Comparison of ENCODE assay signal across 25 mouse cellular contexts in the genomic region with DNA sequence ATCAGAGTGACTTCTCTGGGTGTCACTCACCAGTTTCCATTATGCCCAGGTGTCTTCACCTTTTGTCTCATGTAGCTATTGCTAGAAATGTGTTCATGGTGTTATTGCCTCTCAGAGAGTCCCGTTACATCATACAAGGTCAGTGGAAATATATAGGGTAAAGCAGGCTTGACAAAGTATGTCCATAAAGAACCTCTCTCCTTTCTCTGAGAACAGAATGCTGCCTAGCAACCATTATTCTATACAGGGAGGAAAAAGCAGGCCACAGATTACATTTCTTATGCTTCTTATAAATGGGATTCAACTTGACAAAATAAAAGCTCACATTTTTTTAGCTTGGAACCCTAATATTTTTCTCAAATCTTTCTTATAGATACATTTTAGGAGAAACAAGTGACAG.
DNase-seq lines count a peak whose midpoint lies in the region; ATAC-seq and TF ChIP-seq lines count a peak whose summit lies in the region.
"Had no signal": no experiment of that assay in that cellular context is flagged by ENCODE, and none has a peak within 500 bp of the region (broad histone marks: within the 10 kb centered on the region; RNA-seq: fewer than 3 reads in every experiment).

No protein-coding gene starts in this region.

- no peak for TF ChIP-seq CTCF in midbrain, postnatal 0 days (IDR thresholded peaks at IDR 0.05)

- no peak overlapping the region for H3K4me3 ChIP-seq in forebrain, embryonic 14.5 days (ENCODE audit: low read depth, low read length)
- H3K4me3 ChIP-seq in forebrain, embryonic 16.5 days (replicated peaks; ENCODE audit: low read length) = no peak overlapping the region
- H3K4me3 ChIP-seq in midbrain, embryonic 14.5 days (replicated peaks; ENCODE audit: low read depth, low read length) = no peak overlapping the region
- no peak overlapping the region for H3K4me3 ChIP-seq in midbrain, postnatal 0 days (ENCODE audit: low read depth, low read length)
- H3K4me3 ChIP-seq in midbrain, embryonic 16.5 days (ENCODE audit: low read depth, low read length) = no peak overlapping the region
- H3K4me3 ChIP-seq in midbrain, embryonic 10.5 days = no peak overlapping the region
- no peak overlapping the region for H3K4me3 ChIP-seq in heart, embryonic 10.5 days
- H3K4me3 ChIP-seq: embryonic facial prominence, embryonic 10.5 days; embryonic facial prominence, embryonic 12.5 days; forebrain, embryonic 13.5 days had no signal

- H3K36me3 ChIP-seq in forebrain, embryonic 14.5 days (ENCODE audit: control insufficient read depth, insufficient read depth, low read length) = no peaks in the 10 kb centered on the region
- no peaks in the 10 kb centered on the region for H3K36me3 ChIP-seq in forebrain, embryonic 16.5 days (ENCODE audit: control insufficient read depth, insufficient read depth)
- H3K36me3 ChIP-seq in midbrain, embryonic 14.5 days (ENCODE audit: control insufficient read depth, insufficient read depth, low read length) = no peaks in the 10 kb centered on the region
- H3K36me3 ChIP-seq in midbrain, postnatal 0 days (ENCODE audit: insufficient read depth, low read length) = no peaks in the 10 kb centered on the region
- no peaks in the 10 kb centered on the region for H3K36me3 ChIP-seq in midbrain, embryonic 16.5 days (ENCODE audit: control insufficient read depth, insufficient read depth, low read length)
- no peaks in the 10 kb centered on the region for H3K36me3 ChIP-seq in midbrain, embryonic 10.5 days
- no peaks in the 10 kb centered on the region for H3K36me3 ChIP-seq in heart, embryonic 10.5 days
- H3K36me3 ChIP-seq: embryonic facial prominence, embryonic 10.5 days; embryonic facial prominence, embryonic 12.5 days; G1E had no signal

- ATAC-seq in forebrain, embryonic 14.5 days = no peak
- ATAC-seq in forebrain, embryonic 16.5 days = no peak; the same call in 1 of the 2 replicates
- no peak for ATAC-seq in midbrain, embryonic 14.5 days (ENCODE audit: low FRiP score, low TSS enrichment)
- ATAC-seq in midbrain, postnatal 0 days (ENCODE audit: low FRiP score) = no peak
- ATAC-seq in midbrain, embryonic 16.5 days = 0 out of 2 replicates have a peak, but pooled peaks have one; percentile 51
- ATAC-seq: activated CD4-positive, CD25-positive, alpha-beta regulatory T cell, adult 4 months; CD4-positive, CD25-positive, alpha-beta regulatory T cell, adult 4 months; forebrain, embryonic 13.5 days; Patski had no signal

- H3K9me3 ChIP-seq in forebrain, embryonic 14.5 days (replicated peaks; ENCODE audit: control insufficient read depth, low read length) = no peaks in the 10 kb centered on the region
- no peaks in the 10 kb centered on the region for H3K9me3 ChIP-seq in forebrain, embryonic 16.5 days (ENCODE audit: control insufficient read depth, low read length)
- H3K9me3 ChIP-seq in midbrain, embryonic 14.5 days (ENCODE audit: control insufficient read depth, low read length) = no peaks in the 10 kb centered on the region
- no peaks in the 10 kb centered on the region for H3K9me3 ChIP-seq in midbrain, postnatal 0 days (ENCODE audit: low read length)
- H3K9me3 ChIP-seq in midbrain, embryonic 16.5 days (replicated peaks; ENCODE audit: control insufficient read depth, low read length, poor library complexity, severe bottlenecking) = no peaks in the 10 kb centered on the region
- no peaks in the 10 kb centered on the region for H3K9me3 ChIP-seq in midbrain, embryonic 10.5 days (replicated peaks)
- H3K9me3 ChIP-seq in heart, embryonic 10.5 days = no peaks in the 10 kb centered on the region
- H3K9me3 ChIP-seq: embryonic facial prominence, embryonic 10.5 days; embryonic facial prominence, embryonic 12.5 days; forebrain, embryonic 13.5 days; G1E had no signal

- DNase-seq in forebrain, embryonic 14.5 days (ENCODE audit: low spot score) = peak; percentile 10
- peak; percentile 26 for DNase-seq in midbrain, embryonic 14.5 days
- DNase-seq in midbrain, postnatal 0 days (ENCODE audit: low spot score) = no peak
- no peak for DNase-seq in midbrain, embryonic 10.5 days (ENCODE audit: low spot score)
- no peak for DNase-seq in heart, embryonic 10.5 days (ENCODE audit: low spot score)
- DNase-seq: adrenal gland, adult 8-10 months; adrenal gland, postnatal 14 days; adrenal gland, postnatal 36 days; B cell, adult 2 months; cerebellum, adult 11-12 months; cerebellum, adult 2 months; cerebellum, adult 9-10 months; cerebellum, postnatal 10 days; cerebellum, postnatal 25 days had no signal

- H3K27me3 ChIP-seq in forebrain, embryonic 14.5 days (replicated peaks; ENCODE audit: control insufficient read depth, insufficient read depth, low read length) = no peaks in the 10 kb centered on the region
- no peaks in the 10 kb centered on the region for H3K27me3 ChIP-seq in forebrain, embryonic 16.5 days (replicated peaks; ENCODE audit: control insufficient read depth, insufficient read depth, low read length)
- no peaks in the 10 kb centered on the region for H3K27me3 ChIP-seq in midbrain, embryonic 14.5 days (ENCODE audit: control insufficient read depth, insufficient read depth, low read length)
- no peaks in the 10 kb centered on the region for H3K27me3 ChIP-seq in midbrain, postnatal 0 days (ENCODE audit: insufficient read depth, low read length)
- H3K27me3 ChIP-seq in midbrain, embryonic 16.5 days (ENCODE audit: control insufficient read depth, insufficient read depth, low read depth, low read length) = no peaks in the 10 kb centered on the region
- H3K27me3 ChIP-seq in midbrain, embryonic 10.5 days (ENCODE audit: low read depth, poor library complexity, severe bottlenecking) = no peaks in the 10 kb centered on the region
- H3K27me3 ChIP-seq in heart, embryonic 10.5 days (ENCODE audit: insufficient read depth, poor library complexity, severe bottlenecking) = no peaks in the 10 kb centered on the region
- H3K27me3 ChIP-seq: CH12.LX; embryonic facial prominence, embryonic 12.5 days; forebrain, embryonic 13.5 days; Patski had no signal

- 55% methylated on average over 1 of the region's 1 CpGs for WGBS in forebrain, embryonic 14.5 days
- WGBS in forebrain, embryonic 16.5 days = 36% methylated on average over 1 of the region's 1 CpGs
- WGBS in midbrain, embryonic 14.5 days = 29% methylated on average over 1 of the region's 1 CpGs
- 33% methylated on average over 1 of the region's 1 CpGs for WGBS in midbrain, postnatal 0 days
- 32% methylated on average over 1 of the region's 1 CpGs for WGBS in midbrain, embryonic 16.5 days
- 72% methylated on average over 1 of the region's 1 CpGs for WGBS in midbrain, embryonic 10.5 days
- WGBS in heart, embryonic 10.5 days = 75% methylated on average over 1 of the region's 1 CpGs

- H3K9ac ChIP-seq in forebrain, embryonic 14.5 days (ENCODE audit: low read length) = no peak overlapping the region
- H3K9ac ChIP-seq in forebrain, embryonic 16.5 days (replicated peaks; ENCODE audit: low read depth, low read length) = no peak overlapping the region
- no peak overlapping the region for H3K9ac ChIP-seq in midbrain, embryonic 14.5 days (replicated peaks; ENCODE audit: low read length)
- H3K9ac ChIP-seq in midbrain, postnatal 0 days (replicated peaks; ENCODE audit: low read length, poor library complexity, severe bottlenecking) = no peak overlapping the region
- no peak overlapping the region for H3K9ac ChIP-seq in midbrain, embryonic 16.5 days (ENCODE audit: low read depth, low read length)
- H3K9ac ChIP-seq: embryonic facial prominence, embryonic 12.5 days; forebrain, embryonic 13.5 days; forebrain, postnatal 0 days had no signal

- no peak overlapping the region for H3K4me2 ChIP-seq in forebrain, embryonic 14.5 days (ENCODE audit: low read length)
- no peak overlapping the region for H3K4me2 ChIP-seq in forebrain, embryonic 16.5 days (ENCODE audit: low read length)
- no peak overlapping the region for H3K4me2 ChIP-seq in midbrain, embryonic 14.5 days (ENCODE audit: low read length)
- no peak overlapping the region for H3K4me2 ChIP-seq in midbrain, postnatal 0 days (ENCODE audit: low read depth, low read length, poor library complexity, severe bottlenecking)
- H3K4me2 ChIP-seq in midbrain, embryonic 16.5 days (ENCODE audit: low read length) = no peak overlapping the region
- H3K4me2 ChIP-seq: embryonic facial prominence, embryonic 12.5 days; forebrain, embryonic 13.5 days had no signal

- no peaks in the 10 kb centered on the region for H3K4me1 ChIP-seq in forebrain, embryonic 14.5 days (ENCODE audit: control insufficient read depth, insufficient read depth, low read length)
- H3K4me1 ChIP-seq in forebrain, embryonic 16.5 days (replicated peaks; ENCODE audit: control insufficient read depth, insufficient read depth, low read length) = no peaks in the 10 kb centered on the region
- 0 out of 2 replicates have a peak, but pooled peaks cover 4% of the 10 kb centered on the region for H3K4me1 ChIP-seq in midbrain, embryonic 14.5 days (ENCODE audit: control insufficient read depth, insufficient read depth, low read length)
- peaks cover 3% of the 10 kb centered on the region; the same call in 1 of the 2 replicates for H3K4me1 ChIP-seq in midbrain, postnatal 0 days (ENCODE audit: insufficient read depth, low read length)
- H3K4me1 ChIP-seq in midbrain, embryonic 16.5 days (ENCODE audit: control insufficient read depth, insufficient read depth, low read length) = no peaks in the 10 kb centered on the region
- peaks cover 8% of the 10 kb centered on the region for H3K4me1 ChIP-seq in midbrain, embryonic 10.5 days
- H3K4me1 ChIP-seq in heart, embryonic 10.5 days = no peaks in the 10 kb centered on the region
- H3K4me1 ChIP-seq: embryonic facial prominence, embryonic 12.5 days had no signal

- no peak overlapping the region for H3K27ac ChIP-seq in forebrain, embryonic 14.5 days (ENCODE audit: low read depth, low read length)
- H3K27ac ChIP-seq in forebrain, embryonic 16.5 days (ENCODE audit: low read length) = no peak overlapping the region
- no peak overlapping the region for H3K27ac ChIP-seq in midbrain, embryonic 14.5 days (replicated peaks; ENCODE audit: low read depth, low read length)
- no peak overlapping the region for H3K27ac ChIP-seq in midbrain, postnatal 0 days (ENCODE audit: low read depth, low read length)
- 0 out of 2 replicates have a peak overlapping the region, but pooled peaks have one; percentile 22 for H3K27ac ChIP-seq in midbrain, embryonic 16.5 days (ENCODE audit: low read length)
- no peak overlapping the region for H3K27ac ChIP-seq in midbrain, embryonic 10.5 days (replicated peaks)
- H3K27ac ChIP-seq in heart, embryonic 10.5 days = no peak overlapping the region
- H3K27ac ChIP-seq: embryonic facial prominence, embryonic 10.5 days; embryonic facial prominence, embryonic 12.5 days; forebrain, embryonic 13.5 days had no signal

Comparison
In these comparisons a context has a peak if more than half of its experiments do, and no peak if none do; other contexts are left out.
1. DNase-seq: peak in forebrain, embryonic 14.5 days (single experiment) and midbrain, embryonic 14.5 days (single experiment); none in midbrain, postnatal 0 days (single experiment), midbrain, embryonic 10.5 days (single experiment) and heart, embryonic 10.5 days (single experiment).